In the genomic region with DNA sequence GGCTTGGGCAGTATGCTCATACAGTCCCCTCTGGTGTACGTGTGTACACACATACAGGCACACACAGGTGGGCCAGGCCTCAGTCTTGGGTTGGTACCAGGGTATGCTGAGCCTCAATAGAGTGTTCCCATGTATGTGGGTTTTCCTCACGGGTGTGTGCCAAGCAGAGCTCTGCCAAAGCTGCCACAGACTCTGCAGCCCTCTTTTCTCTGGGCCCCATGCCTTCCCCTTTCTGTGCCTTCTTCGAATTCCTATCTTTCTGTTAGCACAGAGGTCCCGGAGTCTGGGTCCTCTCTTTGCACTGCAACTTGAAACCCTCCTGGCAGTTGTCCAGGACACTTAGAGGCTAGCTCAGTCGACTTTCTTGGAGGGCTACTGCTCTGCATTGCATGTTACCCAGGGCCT, we compare ENCODE assay signal across 8 mouse cellular contexts. TPM values are rescaled to one million over a fixed set of nuclear protein-coding genes. Genes with fewer than 3 reads are reported as not detected.
DNase-seq lines count a peak whose midpoint lies in the region; ATAC-seq and TF ChIP-seq lines count a peak whose summit lies in the region.

No protein-coding gene starts in this region.

- no peak for TF ChIP-seq CTCF in left cerebral cortex, adult 2 months (IDR thresholded peaks at IDR 0.05)

- intact Hi-C loops in left cerebral cortex, adult 2 months (cut with DNase I): no loop called here

- no peaks in the 10 kb centered on the region for H3K27me3 ChIP-seq in heart, embryonic 16.5 days (ENCODE audit: control insufficient read depth, insufficient read depth, low read length)
- no peaks in the 10 kb centered on the region for H3K27me3 ChIP-seq in midbrain, embryonic 15.5 days (replicated peaks)

- ATAC-seq in heart, embryonic 16.5 days (replicated peaks; ENCODE audit: extremely low read depth, insufficient read depth, low FRiP score): peak; percentile 72
- peak; percentile 48 for ATAC-seq in midbrain, embryonic 15.5 days (replicated peaks)

- 15% methylated on average over 5 of the region's 5 CpGs for WGBS in heart, embryonic 16.5 days
- WGBS in midbrain, embryonic 15.5 days: 44% methylated on average over 5 of the region's 5 CpGs

- peak; percentile 23 to 60 for DNase-seq in adrenal gland, adult (ENCODE audit: inconsistent age in 2 of 2, low spot score in 1 of 2)
- DNase-seq in adrenal gland, postnatal 25 days: no peak
- DNase-seq in adrenal gland, postnatal 36 days: peak; percentile 38 to 50
- DNase-seq in kidney, postnatal 25 days: peak; percentile 73 to 81
- no peak for DNase-seq in right cerebral cortex, postnatal 25 days
- DNase-seq in left cerebral cortex, adult 2 months (ENCODE audit: extremely low spot score in 1 of 2, low spot score in 2 of 2): no peak

- H3K9ac ChIP-seq in heart, embryonic 16.5 days (ENCODE audit: low read length): peak overlapping the region; percentile 54
- H3K9ac ChIP-seq in midbrain, embryonic 15.5 days: no peak overlapping the region

- H3K4me2 ChIP-seq in heart, embryonic 16.5 days (ENCODE audit: low read depth, low read length): peak overlapping the region; percentile 48
- H3K4me2 ChIP-seq in midbrain, embryonic 15.5 days: no peak overlapping the region

- no peak overlapping the region for H3K4me3 ChIP-seq in heart, embryonic 16.5 days (ENCODE audit: low read length)
- H3K4me3 ChIP-seq in midbrain, embryonic 15.5 days: no peak overlapping the region
- no peak overlapping the region for H3K4me3 ChIP-seq in left cerebral cortex, adult 2 months

- peaks cover 37% of the 10 kb centered on the region for H3K4me1 ChIP-seq in heart, embryonic 16.5 days (ENCODE audit: control insufficient read depth, insufficient read depth, low read length)
- H3K4me1 ChIP-seq in midbrain, embryonic 15.5 days: peaks cover 36% of the 10 kb centered on the region

- H3K9me3 ChIP-seq in heart, embryonic 16.5 days (replicated peaks; ENCODE audit: control insufficient read depth, low read length): peaks cover 4% of the 10 kb centered on the region
- H3K9me3 ChIP-seq in midbrain, embryonic 15.5 days: no peaks in the 10 kb centered on the region

- H3K27ac ChIP-seq in heart, embryonic 16.5 days (ENCODE audit: low read length): peak overlapping the region; percentile 96
- peak overlapping the region; percentile 42 for H3K27ac ChIP-seq in midbrain, embryonic 15.5 days
- H3K27ac ChIP-seq in left cerebral cortex, adult 2 months: no peak overlapping the region

- H3K36me3 ChIP-seq in heart, embryonic 16.5 days (ENCODE audit: control insufficient read depth, insufficient read depth): no peaks in the 10 kb centered on the region
- no peaks in the 10 kb centered on the region for H3K36me3 ChIP-seq in midbrain, embryonic 15.5 days (replicated peaks)

RNA-seq across cellular contexts. Expression of a gene that starts 33.1 kb away (rescaled TPM):
- total RNA-seq in adrenal gland, postnatal 25 days (2021): 5.6 and 10.3 TPM in 2 replicates
- 1 to 10 TPM; 3.6 to 4.0 TPM for total RNA-seq in adrenal gland, postnatal 36 days (2021)
- 7.7 and 12.5 TPM in 2 replicates for polyA plus RNA-seq in heart, embryonic 16.5 days (2015; fragmentation: Nextera tagmentation; extraction: Ambion mirVana)
- 37.6 and 38.6 TPM in 2 replicates for polyA plus RNA-seq in midbrain, embryonic 15.5 days (2015; fragmentation: Nextera tagmentation; extraction: Ambion mirVana)
- total RNA-seq in left cerebral cortex, adult 2 months (2021): 1 to 10 TPM; 5.9 to 6.2 TPM

Comparison
In these comparisons a context has a peak if more than half of its experiments do, and no peak if none do; other contexts are left out.
1. DNase-seq: peak in adrenal gland, adult (2 of 2), adrenal gland, postnatal 36 days (2 of 2) and kidney, postnatal 25 days (2 of 2); none in adrenal gland, postnatal 25 days (single experiment), right cerebral cortex, postnatal 25 days (single experiment) and left cerebral cortex, adult 2 months (0 of 2).